Mouse (Mus musculus) Muller cell, postnatal 12 days (primary cell): Measurements from ENCODE around the gene Aff3.

Source experiments
- DNase-seq: peaks from one replicate; pipeline ENCODE4 v3.0.0-alpha.2; 2015; ENCODE audit errors: inconsistent ontology term

Gene Aff3

DNA sequence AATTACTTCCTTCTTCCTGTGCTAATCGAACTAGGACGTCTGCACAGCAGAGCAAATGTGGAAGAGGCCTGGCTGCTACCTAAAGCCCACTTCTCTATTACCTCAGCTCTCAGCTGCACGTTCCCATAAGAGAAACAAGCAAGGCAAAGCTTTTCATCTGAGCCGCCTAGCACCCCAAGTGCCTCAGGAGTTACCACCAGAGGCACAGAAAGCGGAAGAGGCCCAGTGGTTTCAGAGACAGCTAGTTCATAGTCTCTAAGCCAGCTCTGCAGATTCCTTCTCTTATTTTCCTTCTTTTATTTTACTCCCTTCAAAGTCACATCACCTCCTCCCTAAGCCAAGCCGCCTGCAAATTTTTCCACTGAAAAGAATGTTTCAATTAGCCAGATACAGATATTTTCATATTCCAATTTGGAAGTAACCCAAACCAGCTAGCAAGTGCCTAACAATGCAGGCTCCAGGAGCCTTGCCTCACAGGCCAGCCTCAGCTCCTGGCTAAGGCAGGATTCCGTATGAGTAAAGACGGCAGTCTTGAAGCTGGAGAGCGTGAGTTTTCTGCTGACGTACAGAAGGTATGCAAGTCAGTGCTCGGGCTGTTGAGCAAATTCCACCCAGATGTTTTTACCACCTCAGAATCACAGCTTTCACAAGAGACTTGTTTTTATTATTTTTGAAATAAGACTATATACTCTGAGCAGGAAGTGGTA, 62.8 kb downstream of the Aff3 start:
- peak; percentile 64 for DNase-seq

DNA sequence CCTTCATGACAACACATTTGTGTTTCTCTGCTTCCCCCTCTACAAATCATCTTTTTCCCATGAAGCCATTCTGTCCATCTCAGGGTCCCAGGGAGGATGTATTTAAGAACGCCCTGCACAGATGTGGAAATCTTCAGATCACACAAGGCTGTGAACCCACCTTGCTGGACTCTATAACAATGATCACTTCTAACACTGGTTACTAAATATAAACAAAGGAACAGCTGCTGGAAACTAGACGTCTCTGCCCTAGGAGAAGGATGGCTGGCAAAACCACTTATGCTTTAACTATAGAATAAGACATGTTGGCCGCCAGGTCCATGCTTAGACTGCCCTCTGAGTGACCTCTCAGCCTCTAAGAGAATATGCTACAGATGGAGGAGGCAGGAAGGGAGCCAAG, 69.4 kb downstream of the Aff3 start:
- DNase-seq: no peak

DNA sequence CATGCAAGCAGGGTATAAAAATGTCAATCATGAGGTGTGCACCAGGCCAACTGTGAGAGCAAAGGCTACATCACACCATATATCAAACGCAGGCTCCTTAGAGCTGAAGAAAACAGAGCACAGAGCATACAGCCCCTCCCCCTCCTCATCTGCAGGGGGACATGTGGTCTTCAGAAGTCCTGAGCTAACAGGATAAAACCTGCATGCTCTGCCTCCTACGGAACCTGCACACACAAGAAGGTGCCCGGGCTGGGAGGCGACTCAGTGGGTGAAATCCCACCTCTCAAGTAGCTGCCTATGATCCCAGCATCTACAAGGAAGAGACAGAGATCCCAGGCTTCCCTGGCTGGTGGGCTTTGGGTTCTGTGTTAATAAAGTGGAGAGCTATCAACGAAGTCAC, 70.0 kb downstream of the Aff3 start:
- DNase-seq: no peak

DNA sequence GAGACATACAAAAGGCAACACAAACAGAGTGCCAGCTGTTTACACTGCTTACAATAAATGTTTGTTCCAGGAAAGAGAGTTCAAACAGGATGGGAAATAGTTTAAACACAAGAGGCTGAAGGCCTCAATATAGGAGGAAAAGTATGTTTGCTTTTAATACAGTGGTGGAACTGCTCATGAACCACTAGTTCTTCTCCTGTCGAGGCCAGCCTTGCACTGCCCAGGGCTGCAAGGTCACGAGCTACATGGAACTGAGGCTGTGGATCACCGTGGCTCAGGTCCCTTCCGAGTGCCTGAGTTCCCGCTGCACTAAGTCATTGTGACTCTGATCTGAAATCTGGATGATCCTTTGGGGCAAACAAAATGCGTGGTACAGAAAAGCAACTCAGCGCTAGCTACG, 73.6 kb downstream of the Aff3 start:
- no peak for DNase-seq

DNA sequence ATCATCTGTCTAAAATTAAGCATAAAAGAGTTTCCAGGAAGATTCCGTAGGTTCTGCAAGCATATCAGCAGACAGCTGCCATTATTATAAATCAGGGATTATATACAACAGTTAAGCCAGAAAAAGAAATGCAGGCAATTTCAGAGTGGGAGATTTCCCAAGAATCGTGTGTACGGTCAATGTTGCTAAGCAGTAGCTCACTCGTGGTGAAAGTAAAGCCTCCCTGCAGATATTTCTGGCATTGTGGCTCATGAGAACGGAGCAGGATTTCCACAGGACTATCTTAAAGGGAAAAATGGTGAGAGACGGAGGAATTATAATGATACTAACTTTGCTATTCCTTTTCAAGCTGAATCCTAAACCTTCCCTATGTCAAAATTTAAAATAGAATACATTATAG, 76.0 kb downstream of the Aff3 start:
- no peak for DNase-seq

DNA sequence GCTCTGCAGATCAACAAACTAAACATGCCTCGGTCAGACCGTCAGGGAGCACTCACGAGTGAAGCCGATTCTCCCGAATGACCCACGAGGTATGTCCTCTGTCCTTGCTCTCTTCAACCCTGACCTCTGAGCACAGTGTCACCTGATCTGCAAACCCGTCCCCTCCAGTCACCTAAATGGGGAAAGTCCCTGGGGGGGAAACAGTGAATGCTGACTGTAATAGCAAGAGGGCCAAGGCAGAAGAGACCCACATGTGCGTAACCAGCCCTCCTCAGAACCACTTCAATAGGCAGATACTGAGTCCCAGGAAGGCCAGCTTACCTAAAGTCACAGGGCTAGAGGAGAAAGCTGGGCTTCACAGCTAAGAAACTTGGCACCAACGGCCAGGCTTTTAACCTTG, 82.4 kb downstream of the Aff3 start:
- no peak for DNase-seq

DNA sequence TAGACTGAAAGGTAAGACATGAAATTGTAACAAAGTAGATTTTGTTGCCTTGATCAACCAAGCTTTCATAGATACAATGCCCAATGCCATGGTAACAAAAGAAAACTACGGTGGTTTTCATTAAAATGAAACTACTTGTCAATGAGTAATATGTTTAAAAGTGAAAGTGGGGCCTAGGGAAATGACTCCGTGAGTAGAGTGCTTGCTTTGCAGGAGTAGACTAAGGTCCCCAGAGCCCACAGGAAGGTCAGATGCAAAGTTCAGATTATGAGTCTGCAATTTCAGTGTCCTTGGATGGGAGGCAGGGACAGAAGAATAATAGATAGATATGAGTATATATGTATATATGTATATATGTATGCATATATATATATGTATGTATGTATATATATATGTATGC, 84.2 kb downstream of the Aff3 start:
- no peak for DNase-seq

DNA sequence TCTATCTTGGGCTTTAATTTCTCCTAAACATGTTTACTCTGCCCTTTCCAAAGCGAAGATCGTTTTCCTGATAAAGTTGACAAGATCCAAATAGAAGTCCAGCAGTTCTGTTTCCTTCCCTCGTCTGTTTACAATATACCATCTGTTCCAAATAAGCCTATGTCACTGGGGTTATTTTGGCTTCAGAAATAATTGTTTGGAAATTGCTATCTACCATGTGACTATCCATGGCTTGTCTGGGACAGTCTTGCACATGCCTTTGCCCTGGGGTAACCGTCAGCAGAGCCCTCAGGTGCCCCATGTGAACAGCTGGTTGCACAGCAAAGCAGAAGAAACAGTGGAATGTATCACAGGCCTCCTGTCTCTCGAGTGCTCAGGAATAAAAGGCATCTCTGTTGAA, 86.4 kb downstream of the Aff3 start:
- DNase-seq: no peak

DNA sequence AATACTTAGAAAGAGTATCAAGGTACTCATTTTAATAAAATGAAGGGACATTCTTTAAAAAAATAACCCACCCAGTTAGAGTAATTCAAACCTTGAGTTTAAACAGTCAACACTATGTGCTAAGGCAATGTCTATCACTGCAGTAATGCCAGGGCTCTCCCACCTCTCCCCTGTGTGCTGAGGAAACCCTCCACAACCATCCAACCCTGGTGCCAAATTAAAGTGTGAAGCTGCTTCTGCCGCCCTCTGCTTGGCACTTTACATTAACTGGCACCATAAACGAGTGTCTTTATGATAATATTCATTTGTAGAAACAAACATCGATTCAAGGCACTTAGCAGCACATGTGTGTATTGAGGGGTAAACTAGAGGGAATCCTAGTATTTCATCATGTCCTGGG, 97.0 kb downstream of the Aff3 start:
- no peak for DNase-seq

DNA sequence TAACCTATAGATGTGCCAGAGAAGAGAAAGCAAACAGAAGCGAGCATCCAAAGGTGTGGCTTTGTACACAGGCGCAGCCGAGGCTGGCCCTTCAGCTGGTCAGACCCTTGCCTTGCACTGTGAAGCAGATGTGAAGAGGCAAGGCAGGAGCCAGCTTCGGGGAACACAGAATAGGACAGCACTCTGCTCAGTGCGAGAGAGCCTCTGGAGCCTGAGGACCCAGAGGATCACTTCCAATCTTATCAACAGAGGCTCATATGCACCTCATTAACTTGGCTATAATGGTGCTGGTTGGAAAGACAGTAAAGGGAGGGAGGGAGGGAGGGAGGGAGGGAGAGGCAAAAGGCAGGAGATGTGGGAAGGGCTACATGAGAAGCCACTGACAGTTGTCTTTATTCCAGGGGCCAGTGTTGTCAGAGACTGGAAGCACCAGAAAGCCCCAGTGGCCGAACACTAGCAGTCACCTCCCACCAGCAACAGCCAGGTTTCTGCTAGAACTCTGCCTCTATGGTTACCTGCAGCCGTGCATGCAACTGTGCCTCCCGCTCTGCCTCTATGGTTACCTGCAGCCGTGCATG, 98.6 kb downstream of the Aff3 start:
- DNase-seq: no peak

DNA sequence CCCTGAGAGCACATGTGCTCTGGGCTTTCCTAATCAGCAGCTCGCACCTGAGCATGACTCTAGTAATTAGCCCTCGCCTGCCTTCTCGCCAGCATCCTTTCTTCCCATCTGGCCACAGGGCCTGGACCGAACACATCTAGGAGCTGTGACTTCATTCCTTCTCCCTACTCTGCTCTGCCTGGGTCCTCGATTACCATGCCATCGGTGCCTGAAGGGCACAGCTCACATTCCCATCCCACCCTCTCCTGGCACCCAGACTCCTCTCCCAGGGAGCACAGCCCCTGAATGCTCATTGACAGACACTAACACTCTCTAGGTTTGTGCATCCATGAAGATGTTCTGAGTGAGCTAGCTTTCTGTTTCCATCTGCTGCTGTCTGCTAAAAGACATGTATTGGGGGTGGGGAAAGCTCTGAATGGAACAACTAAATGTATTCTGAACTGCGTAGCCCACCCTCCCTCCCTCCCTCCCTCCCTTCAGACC, 99.4 kb downstream of the Aff3 start:
- DNase-seq: no peak

DNA sequence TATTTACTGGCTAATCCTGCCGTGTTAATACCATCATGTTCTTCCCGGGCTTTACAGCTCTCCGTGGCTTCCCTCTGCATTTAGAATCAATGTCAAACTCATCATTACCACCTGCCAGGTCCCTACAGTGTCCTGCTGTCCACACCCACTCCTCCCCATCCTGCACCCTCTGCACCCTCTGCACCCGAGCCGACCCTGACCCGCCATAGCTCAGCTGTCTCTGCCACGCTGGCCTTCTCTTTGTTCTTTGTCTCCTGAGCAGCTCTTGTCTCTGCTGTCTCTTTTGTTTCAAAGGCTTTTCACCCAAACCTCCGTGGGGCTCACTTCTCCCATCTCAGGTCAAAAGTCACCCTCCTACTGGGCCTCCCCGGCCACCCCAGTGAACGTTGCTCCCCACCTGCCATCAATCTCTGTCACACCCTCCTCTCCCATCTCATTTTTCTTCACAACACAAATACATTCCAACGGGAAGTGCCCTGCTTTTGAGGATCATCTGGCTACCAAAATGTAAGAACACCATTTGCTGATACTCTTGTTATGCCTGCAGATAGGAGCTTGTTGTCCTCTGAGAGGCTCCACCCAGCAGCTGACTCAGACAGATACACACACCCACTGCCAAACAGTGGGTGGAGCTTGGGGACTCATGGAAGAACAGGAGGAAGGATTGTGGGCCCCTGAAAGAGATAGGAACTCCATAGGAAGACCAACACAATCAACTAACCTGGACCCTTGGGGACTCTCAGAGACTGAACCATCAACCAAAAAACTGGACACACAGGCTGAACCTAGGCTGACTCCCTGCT, 102.2 kb downstream of the Aff3 start:
- no peak for DNase-seq

DNA sequence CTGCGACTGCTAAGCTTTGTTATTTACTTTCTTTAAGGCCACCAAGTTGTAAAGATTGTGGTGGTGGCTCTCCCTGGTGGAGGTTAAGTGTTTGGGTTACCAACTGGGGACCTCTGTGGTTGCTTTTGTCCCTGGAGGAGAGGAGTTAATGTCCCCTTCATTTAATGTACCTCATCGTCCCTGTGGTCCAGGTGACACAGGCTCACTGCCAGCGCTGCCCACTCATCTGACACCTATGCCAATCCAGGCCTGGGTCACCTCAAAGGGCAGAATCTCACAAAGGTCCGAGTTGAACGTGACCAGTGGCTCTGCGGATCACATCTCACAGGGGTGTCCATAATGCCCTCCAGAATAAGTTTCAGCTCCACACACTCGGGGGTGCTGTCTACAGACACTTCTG, 103.4 kb downstream of the Aff3 start:
- DNase-seq: no peak

DNA sequence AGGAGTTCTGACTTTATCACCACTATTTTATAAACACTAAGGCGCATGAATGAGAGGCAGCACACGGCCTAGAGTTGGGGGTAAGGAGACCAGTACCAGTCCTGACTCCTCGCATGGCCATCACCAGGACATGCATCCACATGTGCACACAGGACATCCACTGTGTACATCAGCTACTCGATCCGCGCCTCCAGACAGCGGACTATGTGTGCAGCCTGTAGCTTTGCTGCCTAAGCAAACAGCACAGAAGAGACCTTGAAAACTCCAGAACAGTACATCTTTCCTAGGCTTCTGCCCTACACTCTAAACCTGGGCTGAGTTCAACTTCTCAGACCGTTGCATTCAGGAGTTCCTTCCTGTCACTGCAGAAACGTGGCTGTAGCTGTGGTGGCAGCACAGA, 104.1 kb downstream of the Aff3 start:
- DNase-seq: no peak

DNA sequence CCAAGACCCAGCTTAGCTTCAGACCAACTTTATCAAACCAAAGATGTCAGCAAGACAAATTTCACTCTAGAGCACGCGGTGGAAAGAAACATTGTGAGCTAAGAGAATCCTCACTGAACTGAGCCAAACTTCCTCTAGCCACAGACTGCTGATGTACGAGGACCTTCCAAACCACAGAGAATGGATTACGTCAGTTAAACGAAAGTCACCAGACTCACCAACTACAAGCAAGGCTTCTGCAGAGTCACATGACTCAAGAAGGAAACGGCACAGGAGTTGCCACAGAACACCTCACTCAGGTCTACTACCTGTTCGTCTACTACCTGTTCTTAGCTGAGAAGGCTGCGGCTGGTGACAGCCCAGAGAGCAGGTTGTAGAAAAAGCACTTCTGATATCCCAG, 107.1 kb downstream of the Aff3 start:
- no peak for DNase-seq

DNA sequence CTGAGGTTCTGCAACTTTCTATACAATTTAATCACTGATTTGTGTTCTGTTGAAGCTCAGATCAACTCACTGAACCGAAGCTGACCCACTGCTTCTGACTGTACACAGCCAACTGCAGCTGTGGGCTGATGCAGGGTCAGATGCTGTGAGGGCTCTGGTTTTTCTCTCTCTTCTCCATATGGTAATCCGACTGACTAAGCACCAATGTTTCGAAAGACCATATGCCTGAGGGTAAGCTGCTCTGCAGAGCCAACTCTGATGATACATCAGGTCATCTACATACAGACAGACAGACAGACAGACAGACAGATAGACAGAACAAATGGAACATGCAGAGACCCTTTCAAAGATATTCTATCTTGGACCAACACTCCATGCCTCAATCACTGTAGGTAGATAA, 110.2 kb downstream of the Aff3 start:
- no peak for DNase-seq

DNA sequence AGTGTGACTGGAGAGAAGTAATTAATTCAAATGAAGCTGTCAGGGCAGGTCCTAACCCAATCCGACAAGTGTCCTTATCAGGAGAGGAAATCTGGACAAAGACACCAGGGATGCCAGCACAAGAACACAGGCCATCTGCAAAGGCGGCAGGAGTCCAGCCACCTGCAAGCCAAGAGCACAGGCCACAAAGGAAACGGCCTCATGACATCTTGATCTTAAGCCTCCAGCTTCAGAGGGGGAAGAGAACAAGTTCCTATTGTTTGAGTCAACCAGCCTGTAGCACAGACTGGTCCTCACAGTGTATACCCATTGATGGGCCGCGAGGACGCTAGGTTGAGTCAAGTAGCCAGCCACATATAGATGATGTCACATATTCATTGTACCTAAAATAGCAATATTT, 111.7 kb downstream of the Aff3 start:
- DNase-seq: no peak

DNA sequence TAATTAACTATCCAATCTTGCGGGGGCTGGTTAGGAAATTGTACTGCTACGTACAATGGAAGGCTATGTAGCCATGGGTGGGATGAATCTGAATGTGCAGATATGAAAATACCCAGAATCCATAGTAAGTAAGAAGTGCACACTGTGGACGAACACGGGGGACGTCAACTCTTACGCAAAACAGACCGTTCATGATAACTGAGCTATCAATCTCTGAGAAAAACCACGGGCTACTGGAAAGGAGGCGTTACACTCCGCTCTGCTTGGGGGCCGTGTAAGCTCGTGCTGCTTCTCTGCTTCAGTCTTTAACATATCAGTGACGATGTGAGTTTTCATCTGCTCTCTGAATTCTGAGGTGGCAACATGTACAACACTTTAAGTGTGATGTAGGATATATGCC, 114.2 kb downstream of the Aff3 start:
- DNase-seq: no peak

DNA sequence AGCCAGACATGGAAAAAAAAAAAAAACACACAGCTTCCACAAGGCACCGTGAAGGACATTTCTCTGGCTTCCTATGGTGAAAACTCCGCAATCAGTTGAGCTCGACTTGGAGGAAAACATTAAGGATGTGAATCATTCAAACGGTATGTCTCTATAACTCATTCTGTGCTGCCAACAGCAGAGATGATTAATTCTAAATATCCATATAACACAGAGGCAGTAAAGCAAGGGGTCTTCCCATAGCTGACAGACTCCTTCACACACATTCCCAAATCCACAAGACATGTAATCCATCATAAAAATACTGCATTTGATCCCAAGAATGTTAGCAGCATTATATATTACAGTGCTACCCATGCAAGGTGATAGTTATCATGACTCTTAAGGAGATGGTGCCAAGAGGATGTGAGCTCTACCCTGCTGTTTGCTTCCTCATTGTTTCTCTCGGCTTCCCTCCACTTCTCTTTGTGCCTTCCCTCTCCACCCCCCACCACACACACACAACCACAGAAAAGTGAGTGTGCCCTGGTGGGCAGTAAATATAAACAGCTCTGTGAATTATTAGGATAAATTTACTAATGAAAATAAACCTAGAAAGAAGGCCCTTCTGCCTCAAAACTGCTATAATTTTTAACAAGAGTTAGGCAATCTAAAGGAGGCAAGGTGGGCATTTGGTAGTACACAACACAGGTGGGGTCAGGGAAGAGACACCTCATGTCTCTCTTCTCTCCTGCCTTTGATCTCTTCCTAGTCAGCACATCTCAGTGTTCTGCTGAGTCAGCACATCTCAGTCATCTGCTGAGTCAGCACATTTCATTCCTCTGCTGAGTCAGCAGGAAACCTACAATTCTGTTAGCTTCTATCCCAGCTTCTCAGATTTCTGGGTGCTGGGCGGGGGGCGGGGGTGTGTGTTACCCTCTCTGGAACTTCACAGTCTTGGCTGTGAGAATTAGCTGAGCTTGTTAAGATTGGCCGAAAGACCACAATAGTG, 115.8 kb downstream of the Aff3 start:
- no peak for DNase-seq

DNA sequence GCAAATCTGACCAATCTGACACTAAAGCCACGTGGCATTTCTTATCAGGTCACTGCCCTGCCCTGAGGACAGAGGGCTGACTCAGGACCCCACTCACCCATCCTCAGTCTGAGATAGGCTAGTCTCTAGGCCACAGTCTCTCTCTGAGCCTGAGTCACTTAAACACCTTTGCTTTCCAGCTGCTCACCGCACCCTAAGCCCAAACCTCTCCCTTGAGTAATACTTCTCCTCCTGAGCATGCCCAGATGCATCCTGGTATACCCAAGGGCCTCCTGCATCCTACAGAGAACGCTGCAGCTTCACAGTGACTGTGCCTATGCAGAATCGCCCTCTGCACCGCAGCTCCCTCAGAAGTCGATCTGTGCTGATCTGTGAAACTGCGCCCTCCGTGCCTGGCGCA, 117.1 kb downstream of the Aff3 start:
- no peak for DNase-seq

DNA sequence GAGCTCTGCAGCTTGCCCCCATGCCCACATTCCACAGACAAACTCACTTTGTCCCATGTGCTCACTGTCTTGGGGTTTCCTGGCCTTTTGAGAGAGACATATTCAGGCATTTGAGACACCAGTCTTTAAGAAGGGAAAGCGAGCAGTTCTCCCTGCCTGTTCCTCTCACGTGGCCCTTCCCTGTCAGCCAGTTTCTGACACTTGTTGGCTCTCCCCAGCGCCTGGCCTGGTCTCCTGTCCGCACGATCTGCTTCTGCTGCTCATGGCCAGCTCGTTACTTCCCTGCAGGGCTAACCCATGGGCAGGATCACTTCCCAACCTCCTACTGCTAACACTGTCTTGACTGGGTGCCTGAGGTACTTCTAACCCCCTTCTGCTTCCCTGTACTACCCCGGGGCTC, 118.1 kb downstream of the Aff3 start:
- no peak for DNase-seq
